Mouse (Mus musculus) urinary bladder, postnatal 10 days (tissue): ENCODE measurements around the gene Tmem9.

Source experiments
- DNase-seq: peaks from one replicate; pipeline ENCODE4 v3.0.0; 2022; ENCODE audit warnings: low spot score

Gene Tmem9

GRCm38 (mm10) chr1:136031697-136032096 lies 23.7 kb downstream of the Tmem9 start:
- no peak for DNase-seq

- no peak for DNase-seq
These were observed 25.0 kb downstream of the Tmem9 start for GRCm38 (mm10) chr1:136032961-136033360.

- DNase-seq: no peak
These were observed 31.0 kb downstream of the Tmem9 start for GRCm38 (mm10) chr1:136038746-136039538.

- no peak for DNase-seq
These were observed 32.5 kb downstream of the Tmem9 start for GRCm38 (mm10) chr1:136040452-136040851.

DNA sequence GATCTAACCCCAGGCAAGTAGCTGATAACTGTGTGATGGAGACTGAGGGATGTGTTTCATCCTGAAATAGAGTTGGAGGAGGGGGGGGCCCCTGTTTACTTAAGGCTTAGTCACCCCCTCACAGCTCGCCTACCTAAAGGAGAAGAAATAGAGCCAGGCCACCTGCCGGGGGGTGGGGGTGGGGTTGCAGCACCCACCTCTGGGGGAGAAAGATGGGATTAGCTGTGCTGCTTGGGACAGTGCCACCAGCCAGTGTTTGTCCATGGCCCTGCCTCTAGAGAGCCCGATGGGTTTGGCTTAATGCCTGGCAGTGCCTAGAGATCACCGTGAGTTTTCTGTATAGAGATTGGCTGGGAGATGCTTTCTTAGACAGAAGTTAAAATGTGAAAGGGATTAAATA lies 32.9 kb downstream of the Tmem9 start:
- DNase-seq: no peak

- no peak for DNase-seq
These were observed 37.8 kb downstream of the Tmem9 start for GRCm38 (mm10) chr1:136045774-136046173.

DNA sequence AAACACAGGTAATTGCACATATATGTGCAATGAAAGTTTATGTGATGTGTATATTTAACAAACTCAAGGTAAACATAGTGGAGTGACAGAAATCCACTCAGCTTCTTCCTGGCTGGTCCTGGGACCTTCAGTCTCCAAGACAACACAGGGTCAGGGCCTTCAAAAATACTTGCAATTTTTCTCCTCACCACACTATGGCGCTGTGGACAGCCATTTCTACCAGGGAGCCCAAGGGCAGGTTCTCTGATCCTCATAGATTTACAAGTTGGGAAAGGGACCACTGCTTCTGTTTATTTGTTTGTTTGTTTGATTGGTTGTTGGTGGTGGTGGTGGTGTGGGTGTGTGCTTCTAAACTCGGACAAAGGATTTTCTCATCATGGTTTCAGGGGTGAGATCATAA lies 39.5 kb downstream of the Tmem9 start:
- no peak for DNase-seq

- no peak for DNase-seq
These were observed 39.9 kb downstream of the Tmem9 start for GRCm38 (mm10) chr1:136047894-136048293.

- no peak for DNase-seq
These were observed 42.5 kb downstream of the Tmem9 start, which contains the start of gene Ascl5 for GRCm38 (mm10) chr1:136050312-136051012. Gene Ascl5, plus strand, starts transcription at chr1:136050804.

- no peak for DNase-seq
These were observed 43.0 kb downstream of the Tmem9 start for GRCm38 (mm10) chr1:136051013-136051315.

DNA sequence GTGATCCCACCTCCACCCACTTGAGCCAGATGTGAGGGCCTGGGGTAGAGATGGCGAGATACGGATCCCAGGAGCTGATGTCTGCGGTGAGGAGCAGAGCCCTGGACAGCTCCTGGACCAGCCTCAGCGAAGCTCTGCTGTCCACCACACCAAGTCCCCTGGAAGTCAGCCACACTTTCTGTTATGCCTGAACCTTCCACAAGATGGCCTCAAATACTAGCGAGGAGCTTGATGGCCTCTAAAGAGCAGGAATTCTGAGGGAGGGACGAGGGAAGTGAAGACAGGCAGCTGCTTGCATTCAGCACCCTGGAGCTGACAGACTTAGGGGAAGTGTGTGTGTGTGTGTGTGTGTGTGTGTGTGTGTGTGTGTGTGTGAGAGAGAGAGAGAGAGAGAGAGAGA lies 43.5 kb downstream of the Tmem9 start:
- DNase-seq: no peak

DNA sequence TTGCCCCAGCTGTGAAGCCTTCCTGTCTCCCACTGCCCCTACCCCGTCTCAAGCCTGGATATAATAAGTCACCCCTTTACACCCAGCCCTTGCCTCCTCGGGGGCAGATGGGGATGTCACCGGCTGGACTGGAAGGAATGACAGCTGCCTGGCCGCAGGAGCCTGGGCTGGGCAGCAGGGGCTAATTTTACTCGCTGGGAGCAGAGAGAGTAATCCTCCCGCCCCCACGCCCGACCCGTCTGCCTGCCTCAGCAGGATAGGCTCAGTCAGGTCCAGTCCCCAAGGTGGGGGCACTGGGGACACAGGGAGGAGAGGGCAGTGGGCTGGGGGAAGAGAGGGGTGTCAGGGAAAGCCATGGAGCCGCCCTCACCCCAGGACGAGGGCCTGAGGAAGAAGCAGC lies 44.6 kb downstream of the Tmem9 start, which contains the start of gene Cacna1s:
Gene Cacna1s, plus strand, starts transcription at position 204 of the 400 bp plus-strand sequence.
- no peak for DNase-seq

- DNase-seq: no peak
These were observed 47.8 kb downstream of the Tmem9 start for GRCm38 (mm10) chr1:136055771-136056170.

GRCm38 (mm10) chr1:136058594-136058993 lies 50.6 kb downstream of the Tmem9 start:
- no peak for DNase-seq

GRCm38 (mm10) chr1:136061041-136061789 lies 53.3 kb downstream of the Tmem9 start:
- no peak for DNase-seq

GRCm38 (mm10) chr1:136061790-136062141 lies 53.8 kb downstream of the Tmem9 start:
- no peak for DNase-seq

DNA sequence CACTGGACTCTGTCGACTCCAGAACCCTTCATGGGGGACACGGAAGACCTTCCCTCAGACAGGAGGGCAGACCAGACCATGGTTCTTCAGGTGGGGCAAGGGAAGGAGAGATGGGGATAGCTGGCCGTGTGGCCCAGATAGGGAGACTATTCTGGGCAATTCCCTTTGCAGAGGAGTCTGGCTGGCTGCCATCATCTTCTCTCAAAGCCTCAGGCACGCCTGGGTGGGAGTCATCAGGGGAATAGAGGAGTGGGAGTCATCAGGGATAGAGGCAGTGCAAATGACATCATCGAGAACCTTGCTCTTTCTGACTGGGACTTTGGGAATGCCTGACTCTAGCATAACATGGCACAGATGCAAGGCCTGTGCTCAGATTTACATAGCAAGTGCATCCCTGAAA lies 56.0 kb downstream of the Tmem9 start:
- DNase-seq: no peak

DNA sequence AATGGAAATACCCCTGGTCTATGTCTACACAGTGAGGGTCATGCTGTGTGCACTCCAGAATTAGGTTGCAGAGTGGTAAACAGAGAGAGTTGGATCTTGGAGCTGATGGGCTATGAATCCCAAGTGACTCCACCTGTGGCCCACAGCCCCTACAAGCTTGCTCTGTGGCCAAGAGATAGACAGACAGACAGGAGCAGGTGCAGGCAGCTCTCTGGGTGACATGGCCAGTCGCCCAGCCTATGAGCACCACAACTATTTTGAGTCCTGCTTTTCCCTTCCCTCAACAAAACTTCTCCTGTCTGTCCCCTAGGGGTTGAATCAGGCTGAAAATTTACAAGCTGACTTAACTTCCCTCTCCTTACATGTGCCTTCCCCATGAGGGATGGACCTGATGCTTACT lies 58.7 kb downstream of the Tmem9 start:
- no peak for DNase-seq

DNA sequence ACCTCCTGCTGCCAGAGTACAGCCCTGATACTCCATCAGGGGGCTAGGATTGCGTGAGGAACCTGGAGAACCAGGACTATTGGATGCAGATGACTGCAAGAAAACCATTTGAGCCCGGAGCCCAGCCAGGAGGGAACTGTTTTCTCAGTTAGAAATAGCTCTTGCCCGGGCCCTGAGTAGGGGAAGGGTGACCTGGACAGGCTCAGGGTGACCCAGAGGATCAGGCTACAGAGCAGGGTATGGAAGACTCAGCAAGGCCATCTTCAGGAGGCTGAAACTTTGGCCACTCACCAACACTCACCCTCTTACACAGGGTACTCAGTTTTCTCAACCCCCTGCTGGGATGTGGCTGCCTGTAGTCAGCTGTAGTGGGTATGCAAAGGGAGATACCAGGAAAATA lies 59.6 kb downstream of the Tmem9 start:
- no peak for DNase-seq

DNA sequence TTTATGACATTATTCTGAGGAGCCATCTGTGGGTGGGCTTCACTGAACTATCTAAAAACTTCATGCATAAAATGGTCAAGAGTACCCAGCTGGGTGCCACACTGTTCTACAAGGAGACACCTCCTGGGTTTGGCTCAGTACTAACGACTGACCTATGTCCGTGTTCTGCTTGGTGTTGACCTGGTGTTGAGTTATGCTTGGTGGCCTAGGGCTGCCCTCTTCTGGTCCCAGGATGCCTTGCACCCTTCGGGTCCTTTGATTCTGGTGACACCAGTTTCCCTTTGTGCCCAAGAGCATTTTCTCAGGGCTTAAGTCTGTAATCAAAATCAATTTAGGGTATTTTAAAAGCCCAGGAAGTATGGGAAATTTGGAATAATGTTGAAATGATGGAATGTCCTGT lies 68.1 kb downstream of the Tmem9 start:
- no peak for DNase-seq

- no peak for DNase-seq
These were observed 69.7 kb downstream of the Tmem9 start for GRCm38 (mm10) chr1:136077656-136078055.

DNA sequence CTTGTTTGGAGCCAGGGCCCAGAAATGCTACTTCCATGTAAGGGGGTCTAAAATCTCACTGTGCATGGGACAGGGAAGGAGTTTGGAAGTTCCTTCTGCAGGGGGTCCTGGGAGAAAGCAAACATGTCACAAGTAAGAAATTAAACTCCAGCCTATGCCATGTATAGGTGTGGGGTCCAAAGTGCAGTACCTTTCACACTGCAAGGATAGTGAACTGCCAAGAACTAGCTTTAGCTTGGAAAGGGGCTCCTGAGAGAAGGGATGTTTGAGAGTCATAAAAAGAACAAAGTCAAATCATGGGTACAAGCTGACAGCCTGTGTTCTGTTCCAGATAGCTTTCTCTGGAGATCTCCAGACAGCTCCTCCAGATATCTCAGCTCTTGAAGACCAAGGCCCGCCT lies 73.2 kb downstream of the Tmem9 start:
- no peak for DNase-seq
